Mouse (Mus musculus): ENCODE data around the gene Dscaml1.

Gene Dscaml1

GRCm38 (mm10) chr9:45638184-45638917 is 211.9 kb downstream of the Dscaml1 start:
- no peak for DNase-seq

- DNase-seq = no peak
Observed at GRCm38 (mm10) chr9:45644833-45645388, 218.5 kb downstream of the Dscaml1 start.

GRCm38 (mm10) chr9:45645526-45645925 is 219.1 kb downstream of the Dscaml1 start:
- peak in 1 of 2 experiments; percentile 41 for DNase-seq

GRCm38 (mm10) chr9:45651078-45651809 is 224.8 kb downstream of the Dscaml1 start:
- DNase-seq = no peak

- no peak for DNase-seq
Observed at GRCm38 (mm10) chr9:45651810-45652177, 225.4 kb downstream of the Dscaml1 start.

GRCm38 (mm10) chr9:45657172-45658062 is 231.0 kb downstream of the Dscaml1 start:
- DNase-seq = no peak

GRCm38 (mm10) chr9:45660191-45660590 is 233.8 kb downstream of the Dscaml1 start:
- no peak for DNase-seq

GRCm38 (mm10) chr9:45662471-45662870 is 236.0 kb downstream of the Dscaml1 start:
- no peak for DNase-seq

GRCm38 (mm10) chr9:45663386-45664315 is 237.2 kb downstream of the Dscaml1 start:
- DNase-seq = no peak

GRCm38 (mm10) chr9:45664326-45664725 is 237.9 kb downstream of the Dscaml1 start:
- DNase-seq = no peak

GRCm38 (mm10) chr9:45664871-45665394 is 238.5 kb downstream of the Dscaml1 start:
- peak in 1 of 2 experiments; percentile 36 for DNase-seq

GRCm38 (mm10) chr9:45675931-45676330 is 249.5 kb downstream of the Dscaml1 start:
- DNase-seq = no peak

GRCm38 (mm10) chr9:45676578-45676977 is 250.2 kb downstream of the Dscaml1 start:
- no peak for DNase-seq

GRCm38 (mm10) chr9:45677236-45677781 is 250.9 kb downstream of the Dscaml1 start:
- DNase-seq = peak; percentile 58 to 76

GRCm38 (mm10) chr9:45677952-45678663 is 251.7 kb downstream of the Dscaml1 start:
- DNase-seq = no peak

- DNase-seq = no peak
Observed at GRCm38 (mm10) chr9:45678664-45679026, 252.2 kb downstream of the Dscaml1 start.

- no peak for DNase-seq
Observed at GRCm38 (mm10) chr9:45682461-45682998, 256.1 kb downstream of the Dscaml1 start.

GRCm38 (mm10) chr9:45693424-45694237 is 267.2 kb downstream of the Dscaml1 start:
- DNase-seq = no peak

GRCm38 (mm10) chr9:45694256-45694655 is 267.8 kb downstream of the Dscaml1 start:
- DNase-seq = no peak

Measured in lung, postnatal 4 days (tissue).